Mouse (Mus musculus) gastrocnemius, postnatal 4 days (tissue): ENCODE data around the gene Pigl. TPM values are rescaled to one million over a fixed set of nuclear protein-coding genes. Genes with fewer than 3 reads are reported as not detected.
A peak's percentile ranks its signal among the peaks of the same experiment; 100 is the strongest.

Experiments
- DNase-seq, 2 experiments: peaks; one replicate each; pipeline ENCODE4 v3.0.0; 2021 to 2022; ENCODE audit warnings: low spot score in 2 of 2, mixed read lengths in 2 of 2
- total RNA-seq, 2 experiments: library from RNA; stranded (reverse); gene quantifications; 2 replicates each; pipeline ENCODE4 v1.2.3; 2021

Gene Pigl
- total RNA-seq, 2 experiments from 2014 or later: 5.3 to 6.2 TPM

- no peak for DNase-seq
Observed at GRCm38 (mm10) chr11:62512529-62513080, 54.3 kb downstream of the Pigl start.

GRCm38 (mm10) chr11:62513311-62513710 is 55.1 kb downstream of the Pigl start:
- no peak for DNase-seq

- no peak for DNase-seq
Observed at GRCm38 (mm10) chr11:62518991-62519390, 60.7 kb downstream of the Pigl start.

GRCm38 (mm10) chr11:62522283-62522682 is 64.0 kb downstream of the Pigl start:
- DNase-seq: no peak

GRCm38 (mm10) chr11:62537089-62537488 is 78.8 kb downstream of the Pigl start:
- no peak for DNase-seq

- DNase-seq: no peak
Observed at GRCm38 (mm10) chr11:62537590-62537989, 79.3 kb downstream of the Pigl start.

GRCm38 (mm10) chr11:62538321-62539088 is 80.2 kb downstream of the Pigl start:
- DNase-seq: peak; percentile 35 to 68

GRCm38 (mm10) chr11:62539089-62539890 is 81.0 kb downstream of the Pigl start, which contains the start of gene Cenpv:
Cenpv (minus strand) TSS chr11:62539261.
- peak; percentile 47 to 72 for DNase-seq

- DNase-seq: no peak
Observed at GRCm38 (mm10) chr11:62540167-62540566, 81.9 kb downstream of the Pigl start.

GRCm38 (mm10) chr11:62540969-62541368 is 82.7 kb downstream of the Pigl start:
- DNase-seq: no peak

GRCm38 (mm10) chr11:62541581-62541980 is 83.3 kb downstream of the Pigl start:
- no peak for DNase-seq

GRCm38 (mm10) chr11:62543991-62544390 is 85.7 kb downstream of the Pigl start:
- no peak for DNase-seq

- DNase-seq: peak; percentile 66 to 84
Observed at GRCm38 (mm10) chr11:62549782-62550181, 91.5 kb downstream of the Pigl start.

GRCm38 (mm10) chr11:62550227-62550685 is 92.0 kb downstream of the Pigl start:
- peak in 1 of 2 experiments; percentile 52 for DNase-seq

GRCm38 (mm10) chr11:62550727-62551225 is 92.5 kb downstream of the Pigl start, which contains the start of gene Ubb:
Ubb (plus strand) TSS chr11:62551171.
- peak; percentile 98 to 99 for DNase-seq

- peak; percentile 87 to 93 for DNase-seq
Observed at GRCm38 (mm10) chr11:62551226-62552119, 93.2 kb downstream of the Pigl start.

- no peak for DNase-seq
Observed at GRCm38 (mm10) chr11:62553186-62553585, 94.9 kb downstream of the Pigl start.

GRCm38 (mm10) chr11:62553633-62554032 is 95.4 kb downstream of the Pigl start:
- DNase-seq: no peak

GRCm38 (mm10) chr11:62554163-62554855 is 96.0 kb downstream of the Pigl start:
- no peak for DNase-seq
